Mouse (Mus musculus): Measurements from ENCODE around the gene Zfp948. TPM values are rescaled to one million over a fixed set of nuclear protein-coding genes. Genes with fewer than 3 reads are reported as not detected.

The Zfp948 gene
- total and polyA plus RNA-seq, 3 experiments, result 3.2 to 3.5 TPM; not detected in 1

DNA sequence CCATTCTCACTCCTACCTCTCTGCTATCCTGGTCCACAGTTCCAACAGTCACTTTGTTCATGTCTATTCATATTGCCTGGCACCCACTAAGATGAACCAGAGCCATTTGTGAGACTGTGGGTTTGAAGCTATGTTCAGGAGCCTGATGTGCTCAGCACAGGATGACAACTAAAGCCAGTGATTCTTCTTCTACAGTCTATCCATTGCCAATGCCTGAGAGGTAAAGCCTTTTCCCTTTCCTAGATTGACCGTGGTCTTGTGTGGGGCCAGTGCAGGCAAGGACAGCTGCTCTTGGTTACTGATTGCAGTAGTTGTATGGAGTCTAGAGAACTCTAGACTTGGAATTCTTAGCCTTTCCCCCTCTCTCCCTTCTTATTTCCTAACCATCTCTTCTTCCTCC, 32.8 kb upstream of the Zfp948 start:
- H3K27ac ChIP-seq (ENCODE audit: control insufficient read depth, low read depth, low read length), result no peak overlapping the region
- H3K36me3 ChIP-seq (ENCODE audit: control insufficient read depth in 1 of 2, insufficient read depth in 2 of 2, low read length in 2 of 2), result peaks cover 0 to 2% of the 10 kb centered on the region in 2 experiments; a peak in 2 of 4 replicates
- peaks cover 4 to 7% of the 10 kb centered on the region in 2 experiments; a peak in 3 of 4 replicates for H3K4me1 ChIP-seq (ENCODE audit: control insufficient read depth in 1 of 2, insufficient read depth in 2 of 2, low read length in 2 of 2)
- TF ChIP-seq ELF1 (IDR thresholded peaks at IDR 0.05; ENCODE audit: low read depth, low read length) (no peak), GATA1 (IDR thresholded peaks at IDR 0.05; ENCODE audit: low read depth, low read length) (no peak), NRF1 (IDR thresholded peaks at IDR 0.05; ENCODE audit: insufficient read depth, low read depth, low read length, poor library complexity, severe bottlenecking) (no peak), RCOR1 (IDR thresholded peaks at IDR 0.05; ENCODE audit: low read depth, low read length) (no peak), POLR2AphosphoS2 (IDR thresholded peaks at IDR 0.05; ENCODE audit: low read length) (no peak), GABPA (IDR thresholded peaks at IDR 0.05; ENCODE audit: low read depth, low read length) (no peak), HCFC1 (IDR thresholded peaks at IDR 0.05; ENCODE audit: low read depth, low read length) (no peak), KAT2A (conservative IDR thresholded peaks at IDR 0.05; ENCODE audit: low read depth, low read length) (no peak), ZMIZ1 (IDR thresholded peaks at IDR 0.05; ENCODE audit: low read depth, low read length) (no peak), JUND (IDR thresholded peaks at IDR 0.05; ENCODE audit: low read depth, low read length) (no peak), CTCF (IDR thresholded peaks at IDR 0.05 in 2 of 3, conservative IDR thresholded peaks at IDR 0.05 in 1 of 3; ENCODE audit: control insufficient read depth in 1 of 3, insufficient read depth in 1 of 3, low read depth in 2 of 3, low read length in 3 of 3, poor library complexity in 1 of 3, severe bottlenecking in 1 of 3) (no peak), TBP (IDR thresholded peaks at IDR 0.05; ENCODE audit: low read depth, low read length) (no peak), NELFE (IDR thresholded peaks at IDR 0.05; ENCODE audit: low read depth, low read length) (no peak), ZNF384 (IDR thresholded peaks at IDR 0.05; ENCODE audit: low read depth, low read length) (no peak), POLR2A (IDR thresholded peaks at IDR 0.05; ENCODE audit: control insufficient read depth in 1 of 2, insufficient read depth in 1 of 2, low read depth in 1 of 2, low read length in 2 of 2, poor library complexity in 1 of 2) (no peak), BHLHE40 (IDR thresholded peaks at IDR 0.05; ENCODE audit: borderline replicate concordance, low read depth, low read length) (no peak)
- no peaks in the 10 kb centered on the region for H3K27me3 ChIP-seq (ENCODE audit: control insufficient read depth in 1 of 2, insufficient read depth in 2 of 2, low read length in 2 of 2)
- H3K79me2 ChIP-seq (ENCODE audit: control insufficient read depth, insufficient read depth, low read length, poor library complexity), result peaks cover 6% of the 10 kb centered on the region; the same call in 1 of the 2 replicates
- H3K9ac ChIP-seq (ENCODE audit: control insufficient read depth, low read depth, low read length, poor library complexity, severe bottlenecking), result no peak overlapping the region
- no peak for DNase-seq (ENCODE audit: low read depth, low spot score)
- H3K9me3 ChIP-seq (replicated peaks; ENCODE audit: insufficient read depth, low read length), result no peaks in the 10 kb centered on the region
- no peak overlapping the region for H3K4me3 ChIP-seq (ENCODE audit: control insufficient read depth in 1 of 2, insufficient read depth in 1 of 2, low read depth in 2 of 2, low read length in 2 of 2)

DNA sequence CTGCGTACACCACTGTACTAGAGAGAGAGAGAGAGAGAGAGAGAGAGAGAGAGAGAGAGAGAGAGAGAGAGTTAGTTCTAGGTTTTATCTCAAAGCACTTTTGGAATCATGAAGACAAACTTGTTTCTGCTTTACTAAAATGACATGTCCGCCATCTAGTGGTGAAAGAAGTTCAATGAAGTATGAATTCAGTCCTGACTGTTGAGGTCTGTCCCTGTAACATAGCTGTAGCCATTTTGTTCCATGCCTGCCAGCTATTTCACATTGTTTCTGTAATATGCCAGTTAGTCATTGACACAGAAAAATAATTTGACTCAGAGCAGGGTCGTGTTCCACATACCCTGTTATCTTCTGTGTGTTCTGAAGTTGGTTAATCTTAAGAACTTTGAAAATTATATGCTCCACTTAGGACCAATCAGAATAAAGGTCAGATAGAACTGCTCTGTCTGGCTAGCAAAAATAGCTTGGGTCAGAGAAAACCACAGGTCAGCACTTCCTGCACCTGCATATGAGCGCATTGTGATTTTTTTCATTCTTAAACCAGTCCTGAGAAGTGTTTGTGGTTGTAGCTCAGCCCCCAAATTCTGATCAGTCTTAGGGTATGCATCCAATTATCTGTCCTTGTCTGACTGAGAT, 32.2 kb upstream of the Zfp948 start:
- peak overlapping the region; percentile 35 for H3K9ac ChIP-seq (ENCODE audit: control insufficient read depth, low read depth, low read length, poor library complexity, severe bottlenecking)
- peak overlapping the region; percentile 43 for H3K27ac ChIP-seq (ENCODE audit: control insufficient read depth, low read depth, low read length)
- peaks cover 6% of the 10 kb centered on the region; the same call in 1 of the 2 replicates for H3K79me2 ChIP-seq (ENCODE audit: control insufficient read depth, insufficient read depth, low read length, poor library complexity)
- peak overlapping the region; percentile 56 to 88 for H3K4me3 ChIP-seq (ENCODE audit: control insufficient read depth in 1 of 2, insufficient read depth in 1 of 2, low read depth in 2 of 2, low read length in 2 of 2)
- no peaks in the 10 kb centered on the region for H3K9me3 ChIP-seq (replicated peaks; ENCODE audit: insufficient read depth, low read length)
- DNase-seq (ENCODE audit: low read depth, low spot score), result peak; percentile 93
- peaks cover 4 to 7% of the 10 kb centered on the region in 2 experiments; a peak in 3 of 4 replicates for H3K4me1 ChIP-seq (ENCODE audit: control insufficient read depth in 1 of 2, insufficient read depth in 2 of 2, low read length in 2 of 2)
- no peaks in the 10 kb centered on the region for H3K27me3 ChIP-seq (ENCODE audit: control insufficient read depth in 1 of 2, insufficient read depth in 2 of 2, low read length in 2 of 2)
- peaks cover 0 to 2% of the 10 kb centered on the region in 2 experiments; a peak in 2 of 4 replicates for H3K36me3 ChIP-seq (ENCODE audit: control insufficient read depth in 1 of 2, insufficient read depth in 2 of 2, low read length in 2 of 2)
- TF ChIP-seq POLR2AphosphoS2 (IDR thresholded peaks at IDR 0.05; ENCODE audit: low read length) (no peak), NELFE (IDR thresholded peaks at IDR 0.05; ENCODE audit: low read depth, low read length) (no peak), ZNF384 (IDR thresholded peaks at IDR 0.05; ENCODE audit: low read depth, low read length) (peak; percentile 28; the same call in 1 of the 2 replicates), MAX (IDR thresholded peaks at IDR 0.05; ENCODE audit: low read length) (no peak), GABPA (IDR thresholded peaks at IDR 0.05; ENCODE audit: low read depth, low read length) (no peak), MXI1 (IDR thresholded peaks at IDR 0.05; ENCODE audit: low read depth, low read length) (peak; percentile 54; the same call in 1 of the 2 replicates), E2F4 (IDR thresholded peaks at IDR 0.05; ENCODE audit: borderline replicate concordance, low read depth, low read length) (no peak), UBTF (IDR thresholded peaks at IDR 0.05; ENCODE audit: borderline replicate concordance, insufficient read depth, low read depth, low read length) (no peak), EP300 (IDR thresholded peaks at IDR 0.05; ENCODE audit: low read depth in 1 of 2, low read length in 2 of 2) (no peak), USF2 (IDR thresholded peaks at IDR 0.05; ENCODE audit: borderline replicate concordance in 1 of 2, insufficient read depth in 1 of 2, low read depth in 1 of 2, low read length in 2 of 2) (no peak), SIN3A (IDR thresholded peaks at IDR 0.05; ENCODE audit: low read length) (peak; percentile 83), USF1 (IDR thresholded peaks at IDR 0.05; ENCODE audit: low read depth, low read length) (no peak), KAT2A (conservative IDR thresholded peaks at IDR 0.05; ENCODE audit: low read depth, low read length) (no peak), ETS1 (IDR thresholded peaks at IDR 0.05; ENCODE audit: low read depth, low read length) (peak; percentile 51; the same call in 1 of the 2 replicates), RCOR1 (IDR thresholded peaks at IDR 0.05; ENCODE audit: low read depth, low read length) (no peak), POLR2A (IDR thresholded peaks at IDR 0.05; ENCODE audit: control insufficient read depth in 1 of 2, insufficient read depth in 1 of 2, low read depth in 1 of 2, low read length in 2 of 2, poor library complexity in 1 of 2) (no peak), TAL1 (IDR thresholded peaks at IDR 0.05; ENCODE audit: low read length) (no peak), NRF1 (IDR thresholded peaks at IDR 0.05; ENCODE audit: insufficient read depth, low read depth, low read length, poor library complexity, severe bottlenecking) (no peak), MAZ (IDR thresholded peaks at IDR 0.05; ENCODE audit: low read depth, low read length) (no peak), ZC3H11A (IDR thresholded peaks at IDR 0.05; ENCODE audit: low read depth, low read length) (peak; percentile 66), MAFK (IDR thresholded peaks at IDR 0.05; ENCODE audit: borderline replicate concordance, low read depth, low read length) (no peak)
